Mouse (Mus musculus) limb, embryonic 15.5 days (tissue): Measurements from ENCODE around the gene Ldhd. TPM values are rescaled to one million over a fixed set of nuclear protein-coding genes. Genes with fewer than 3 reads are reported as not detected.
A peak's percentile ranks its signal among the peaks of the same experiment; 100 is the strongest.

Experiments used
- ATAC-seq: fragments of 200-750 bp; cut with Nextera tagmentation; 2 replicates; pipeline ENCODE4 v1.8.0; 2017; ENCODE audit warnings: low read depth, moderate TSS enrichment; ENCODE audit not compliant: insufficient number of reproducible peaks, low FRiP score, low TSS enrichment
- H3K27ac ChIP-seq: fragments of 300-500 bp; sonication (generic); 2 replicates; pipeline ENCODE4 v1.5.1; 2015; ENCODE audit warnings: moderate library complexity, mild to moderate bottlenecking, inconsistent platforms
- H3K27me3 ChIP-seq: fragments of 300-500 bp; sonication (generic); 2 replicates; pipeline ENCODE4 v1.6.1; 2015; ENCODE audit warnings: inconsistent platforms
- H3K36me3 ChIP-seq: fragments of 300-500 bp; sonication (generic); 2 replicates; pipeline ENCODE4 v1.6.1; 2015; ENCODE audit warnings: inconsistent platforms
- H3K4me1 ChIP-seq: fragments of 300-500 bp; sonication (generic); 2 replicates; pipeline ENCODE4 v1.6.1; 2015; ENCODE audit warnings: inconsistent platforms
- H3K4me2 ChIP-seq: fragments of 300-500 bp; sonication (generic); 2 replicates; pipeline ENCODE4 v1.6.1; 2015; ENCODE audit warnings: mild to moderate bottlenecking, inconsistent platforms
- H3K4me3 ChIP-seq: fragments of 300-500 bp; sonication (generic); 2 replicates; pipeline ENCODE4 v1.5.1; 2015; ENCODE audit warnings: mild to moderate bottlenecking, inconsistent platforms
- H3K9ac ChIP-seq: fragments of 300-500 bp; sonication (generic); 2 replicates; pipeline ENCODE4 v1.6.1; 2015; ENCODE audit warnings: inconsistent platforms
- H3K9me3 ChIP-seq: fragments of 300-500 bp; sonication (generic); 2 replicates; pipeline ENCODE4 v1.6.1; 2016; ENCODE audit warnings: inconsistent platforms
- WGBS: fragments of 180-500 bp; shearing (Covaris S2); methylation state at CpG from one replicate; pipeline ENCODE4 v1.1.7; 2015; 5-methylcytosine and 5-hydroxymethylcytosine counted together
- polyA plus RNA-seq: library from polyadenylated mRNA; unstranded; fragments of >200 nt; fragmentation: Nextera tagmentation; extraction: Ambion mirVana; gene quantifications from 2 replicates; pipeline ENCODE4 v1.2.1, GENCODE M21; 2015

Ldhd gene
- polyA plus RNA-seq, 1 experiment from 2014 or later, result 1.1 TPM

- Histone ChIP-seq H3K27me3 (no peaks in the 10 kb centered on the region), H3K9me3 (no peaks in the 10 kb centered on the region), H3K4me2 (no peak overlapping the region), H3K27ac (0 out of 2 replicates have a peak overlapping the region, but pooled peaks have one; percentile 11), H3K4me3 (no peak overlapping the region), H3K36me3 (no peaks in the 10 kb centered on the region), H3K9ac (no peak overlapping the region), H3K4me1 (peaks cover 40% of the 10 kb centered on the region)
- no peak for ATAC-seq
- WGBS, result 73% methylated on average over 7 of the region's 7 CpGs
Observed at GRCm38 (mm10) chr8:111592390-111592910, 37.7 kb downstream of the Ldhd start.

DNA sequence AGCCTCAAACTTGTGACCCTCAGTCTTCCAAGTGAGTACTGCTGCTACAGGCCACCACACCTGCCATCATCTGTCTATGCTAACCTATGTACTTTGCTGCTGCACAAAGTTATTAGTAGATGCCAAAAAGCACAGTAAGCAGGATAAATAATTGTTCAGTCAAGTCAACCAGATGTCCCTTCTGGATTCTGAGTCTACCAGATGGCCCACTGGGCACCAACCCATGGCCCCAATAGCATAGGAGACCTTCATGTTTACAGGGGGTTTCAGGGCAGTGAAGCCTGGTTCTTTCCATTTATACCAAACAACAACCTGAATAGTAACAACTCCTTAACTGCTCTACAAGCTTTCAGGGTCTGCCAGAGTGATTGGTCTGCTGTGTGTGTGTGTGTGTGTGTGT lies 39.0 kb downstream of the Ldhd start:
- H3K27me3 ChIP-seq, result no peaks in the 10 kb centered on the region
- no peak overlapping the region for H3K4me3 ChIP-seq
- no peak overlapping the region for H3K4me2 ChIP-seq
- H3K36me3 ChIP-seq, result no peaks in the 10 kb centered on the region
- ATAC-seq, result no peak
- H3K9ac ChIP-seq, result no peak overlapping the region
- no peak overlapping the region for H3K27ac ChIP-seq
- H3K9me3 ChIP-seq, result no peaks in the 10 kb centered on the region
- peaks cover 28% of the 10 kb centered on the region for H3K4me1 ChIP-seq

GRCm38 (mm10) chr8:111590214-111590613 lies 40.0 kb downstream of the Ldhd start:
- H3K9ac ChIP-seq, result no peak overlapping the region
- WGBS, result 76% methylated on average over 3 of the region's 3 CpGs
- ATAC-seq, result no peak
- no peak overlapping the region for H3K4me2 ChIP-seq
- H3K4me1 ChIP-seq, result peaks cover 19% of the 10 kb centered on the region
- H3K9me3 ChIP-seq, result no peaks in the 10 kb centered on the region
- no peaks in the 10 kb centered on the region for H3K36me3 ChIP-seq
- H3K4me3 ChIP-seq, result no peak overlapping the region
- H3K27ac ChIP-seq, result no peak overlapping the region
- no peaks in the 10 kb centered on the region for H3K27me3 ChIP-seq

- Histone ChIP-seq H3K27me3 (no peaks in the 10 kb centered on the region), H3K4me3 (no peak overlapping the region), H3K4me1 (peaks cover 16% of the 10 kb centered on the region; the same call in 1 of the 2 replicates), H3K4me2 (no peak overlapping the region), H3K9me3 (no peaks in the 10 kb centered on the region), H3K27ac (no peak overlapping the region), H3K36me3 (no peaks in the 10 kb centered on the region), H3K9ac (no peak overlapping the region)
- ATAC-seq, result no peak
- 82% methylated on average over 2 of the region's 2 CpGs for WGBS
Observed at GRCm38 (mm10) chr8:111588336-111588735, 41.8 kb downstream of the Ldhd start.

GRCm38 (mm10) chr8:111587545-111588094 lies 42.6 kb downstream of the Ldhd start:
- Histone ChIP-seq H3K4me1 (peaks cover 10% of the 10 kb centered on the region; the same call in 1 of the 2 replicates), H3K4me3 (no peak overlapping the region), H3K9ac (no peak overlapping the region), H3K36me3 (no peaks in the 10 kb centered on the region), H3K9me3 (no peaks in the 10 kb centered on the region), H3K27me3 (no peaks in the 10 kb centered on the region), H3K4me2 (no peak overlapping the region), H3K27ac (no peak overlapping the region)
- no peak for ATAC-seq
- WGBS, result 74% methylated on average over 1 of the region's 1 CpGs

DNA sequence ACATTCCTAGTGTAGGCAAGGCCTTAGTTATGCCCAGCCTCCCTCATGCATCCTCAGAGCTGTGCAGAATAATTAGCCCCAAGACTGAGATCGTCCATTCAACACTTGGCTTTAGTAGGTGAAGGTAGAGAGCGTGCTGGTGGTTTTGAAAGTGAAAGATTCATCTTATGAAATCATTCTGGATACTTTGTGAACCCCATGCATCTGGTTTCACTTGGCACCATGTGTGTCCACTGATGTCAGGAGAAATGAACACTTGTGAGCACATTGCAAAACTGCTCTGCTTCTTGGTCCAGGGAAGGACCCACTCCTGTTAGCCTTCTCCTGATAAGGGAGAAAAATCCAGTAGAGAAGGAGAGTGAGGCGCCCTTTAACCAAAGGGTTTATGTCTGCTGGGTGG lies 45.2 kb downstream of the Ldhd start:
- no peak overlapping the region for H3K4me2 ChIP-seq
- H3K9me3 ChIP-seq, result no peaks in the 10 kb centered on the region
- no peak overlapping the region for H3K27ac ChIP-seq
- H3K27me3 ChIP-seq, result no peaks in the 10 kb centered on the region
- H3K4me3 ChIP-seq, result no peak overlapping the region
- no peak for ATAC-seq
- no peaks in the 10 kb centered on the region for H3K36me3 ChIP-seq
- H3K4me1 ChIP-seq, result 0 out of 2 replicates have a peak, but pooled peaks cover 2% of the 10 kb centered on the region
- no peak overlapping the region for H3K9ac ChIP-seq
- 66% methylated on average over 3 of the region's 3 CpGs for WGBS

- Histone ChIP-seq H3K9ac (no peak overlapping the region), H3K4me3 (no peak overlapping the region), H3K27ac (no peak overlapping the region), H3K36me3 (no peaks in the 10 kb centered on the region), H3K9me3 (no peaks in the 10 kb centered on the region), H3K4me2 (no peak overlapping the region), H3K4me1 (0 out of 2 replicates have a peak, but pooled peaks cover 2% of the 10 kb centered on the region), H3K27me3 (no peaks in the 10 kb centered on the region)
- ATAC-seq, result no peak
- 50% methylated on average over 3 of the region's 3 CpGs for WGBS
Observed at GRCm38 (mm10) chr8:111582386-111582785, 47.8 kb downstream of the Ldhd start.

- Histone ChIP-seq H3K4me1 (0 out of 2 replicates have a peak, but pooled peaks cover 2% of the 10 kb centered on the region), H3K4me2 (no peak overlapping the region), H3K9me3 (no peaks in the 10 kb centered on the region), H3K36me3 (no peaks in the 10 kb centered on the region), H3K9ac (no peak overlapping the region), H3K27me3 (no peaks in the 10 kb centered on the region), H3K27ac (no peak overlapping the region), H3K4me3 (no peak overlapping the region)
- 90% methylated on average over 3 of the region's 3 CpGs for WGBS
- ATAC-seq, result no peak
Observed at GRCm38 (mm10) chr8:111580306-111580705, 49.9 kb downstream of the Ldhd start.

DNA sequence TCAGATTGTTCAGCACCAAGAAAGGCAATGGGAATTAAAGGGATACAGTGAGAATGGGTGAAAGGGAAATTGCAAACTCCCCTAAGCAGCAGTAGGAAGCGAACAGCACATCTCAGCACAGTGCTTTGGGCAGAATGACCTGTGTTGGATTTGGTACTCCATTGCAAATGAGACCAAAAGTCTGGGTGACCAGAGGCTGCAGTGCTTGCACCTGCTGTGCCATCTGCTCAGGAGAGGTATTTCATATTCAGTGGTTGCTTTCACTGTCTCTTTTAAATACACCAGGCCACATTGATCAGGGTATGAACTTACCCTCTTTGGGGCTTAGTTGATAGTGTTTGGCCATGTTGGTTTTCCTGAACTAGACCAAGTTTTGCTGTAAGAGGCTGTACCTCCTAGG lies 50.9 kb downstream of the Ldhd start:
- Histone ChIP-seq H3K4me2 (no peak overlapping the region), H3K9ac (no peak overlapping the region), H3K27me3 (no peaks in the 10 kb centered on the region), H3K27ac (no peak overlapping the region), H3K4me3 (no peak overlapping the region), H3K9me3 (no peaks in the 10 kb centered on the region), H3K4me1 (no peaks in the 10 kb centered on the region), H3K36me3 (no peaks in the 10 kb centered on the region)
- ATAC-seq, result no peak
- 93% methylated on average over 1 of the region's 1 CpGs for WGBS

DNA sequence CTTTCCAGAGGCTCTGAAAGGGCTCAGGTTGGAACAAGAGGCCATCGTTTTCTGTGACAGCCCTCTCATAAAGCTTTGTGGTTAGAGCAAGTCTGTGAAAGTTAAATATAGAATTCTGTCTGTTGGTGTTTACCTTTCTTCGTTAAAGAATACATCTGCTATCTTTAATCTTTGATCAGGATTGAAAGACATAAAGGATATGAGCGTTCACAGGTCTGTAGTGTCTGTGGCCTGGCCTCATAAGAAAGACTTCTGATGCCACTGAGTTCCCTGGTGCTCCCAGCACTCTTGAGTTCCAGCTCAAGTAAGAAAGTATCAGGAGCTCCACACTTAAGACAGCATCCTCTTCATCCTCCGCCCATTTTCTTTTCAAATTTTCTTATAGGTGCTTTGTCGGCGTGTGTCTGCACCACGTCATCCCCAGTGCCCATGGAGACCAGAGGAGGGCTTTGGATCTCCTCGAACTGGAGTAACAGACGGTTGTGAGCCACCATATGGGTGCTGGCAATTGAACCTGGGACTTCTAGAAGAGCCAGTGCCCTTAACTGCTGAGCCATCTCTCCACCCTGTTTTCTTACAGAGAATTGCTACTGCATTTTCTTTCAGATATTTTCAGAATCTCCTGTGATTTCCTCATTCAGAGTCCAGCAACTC lies 52.2 kb downstream of the Ldhd start:
- Histone ChIP-seq H3K4me2 (no peak overlapping the region), H3K27ac (no peak overlapping the region), H3K36me3 (no peaks in the 10 kb centered on the region), H3K4me3 (no peak overlapping the region), H3K4me1 (peaks cover 9% of the 10 kb centered on the region; the same call in 1 of the 2 replicates), H3K27me3 (no peaks in the 10 kb centered on the region), H3K9me3 (no peaks in the 10 kb centered on the region), H3K9ac (no peak overlapping the region)
- ATAC-seq, result no peak
- 85% methylated on average over 9 of the region's 9 CpGs for WGBS

GRCm38 (mm10) chr8:111576501-111576900 lies 53.7 kb downstream of the Ldhd start:
- H3K36me3 ChIP-seq, result no peaks in the 10 kb centered on the region
- no peak overlapping the region for H3K4me2 ChIP-seq
- no peaks in the 10 kb centered on the region for H3K9me3 ChIP-seq
- H3K9ac ChIP-seq, result no peak overlapping the region
- no peak overlapping the region for H3K4me3 ChIP-seq
- no peak overlapping the region for H3K27ac ChIP-seq
- no peak for ATAC-seq
- H3K27me3 ChIP-seq, result no peaks in the 10 kb centered on the region
- peaks cover 15% of the 10 kb centered on the region; the same call in 1 of the 2 replicates for H3K4me1 ChIP-seq

DNA sequence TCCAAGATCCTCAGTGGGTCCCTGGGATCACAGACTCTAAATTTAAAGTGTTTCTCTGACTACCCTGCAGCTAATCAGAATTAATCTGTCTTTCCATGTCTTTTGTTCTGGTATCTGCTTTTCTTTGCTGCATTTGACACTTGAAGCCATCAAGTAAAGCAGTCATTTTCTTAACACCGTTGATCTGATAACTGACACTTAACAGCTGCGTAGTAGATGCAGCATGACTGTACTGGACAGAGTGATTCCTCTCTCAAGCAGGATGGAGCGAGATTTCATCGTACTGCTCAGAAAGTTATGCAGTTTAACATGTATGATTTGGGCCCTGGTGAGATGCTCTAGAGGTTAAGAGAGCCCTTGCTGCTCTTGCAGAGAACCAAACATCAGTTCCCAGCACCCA lies 54.7 kb downstream of the Ldhd start:
- no peak for ATAC-seq
- H3K4me3 ChIP-seq, result no peak overlapping the region
- no peaks in the 10 kb centered on the region for H3K36me3 ChIP-seq
- no peak overlapping the region for H3K4me2 ChIP-seq
- H3K4me1 ChIP-seq, result peaks cover 15% of the 10 kb centered on the region; the same call in 1 of the 2 replicates
- H3K27ac ChIP-seq, result no peak overlapping the region
- no peaks in the 10 kb centered on the region for H3K9me3 ChIP-seq
- 94% methylated on average over 4 of the region's 4 CpGs for WGBS
- H3K9ac ChIP-seq, result no peak overlapping the region
- H3K27me3 ChIP-seq, result no peaks in the 10 kb centered on the region
